Mouse (Mus musculus): ENCODE data around the gene Dcaf5.

Dcaf5 gene

GRCm38 (mm10) chr12:80340936-80341335, 95.5 kb downstream of the Dcaf5 start:
- no peak for DNase-seq (ENCODE audit: low spot score in 2 of 2)

- peak; percentile 46 to 58 for DNase-seq (ENCODE audit: low spot score in 2 of 2)
Observed at GRCm38 (mm10) chr12:80334162-80334561, 102.2 kb downstream of the Dcaf5 start.

GRCm38 (mm10) chr12:80331634-80332033, 104.8 kb downstream of the Dcaf5 start:
- DNase-seq (ENCODE audit: low spot score in 2 of 2): no peak

- DNase-seq (ENCODE audit: low spot score in 2 of 2): no peak
Observed at GRCm38 (mm10) chr12:80330819-80331218, 105.6 kb downstream of the Dcaf5 start.

GRCm38 (mm10) chr12:80329641-80330040, 106.8 kb downstream of the Dcaf5 start:
- DNase-seq (ENCODE audit: low spot score in 2 of 2): no peak

- no peak for DNase-seq (ENCODE audit: low spot score in 2 of 2)
Observed at GRCm38 (mm10) chr12:80326047-80326446, 110.4 kb downstream of the Dcaf5 start.

GRCm38 (mm10) chr12:80324785-80325131, 111.6 kb downstream of the Dcaf5 start:
- DNase-seq (ENCODE audit: low spot score in 2 of 2): no peak

- DNase-seq (ENCODE audit: low spot score in 2 of 2): no peak
Observed at GRCm38 (mm10) chr12:80324051-80324784, 112.2 kb downstream of the Dcaf5 start.

- peak; percentile 53 to 72 for DNase-seq (ENCODE audit: low spot score in 2 of 2)
Observed at GRCm38 (mm10) chr12:80323371-80324050, 112.9 kb downstream of the Dcaf5 start.

- no peak for DNase-seq (ENCODE audit: low spot score in 2 of 2)
Observed at GRCm38 (mm10) chr12:80322494-80322893, 113.9 kb downstream of the Dcaf5 start.

- peak; percentile 54 to 71 for DNase-seq (ENCODE audit: low spot score in 2 of 2)
Observed at GRCm38 (mm10) chr12:80319062-80319461, 117.3 kb downstream of the Dcaf5 start.

GRCm38 (mm10) chr12:80315321-80315720, 121.1 kb downstream of the Dcaf5 start:
- DNase-seq (ENCODE audit: low spot score in 2 of 2): no peak

GRCm38 (mm10) chr12:80311959-80312669, 124.3 kb downstream of the Dcaf5 start:
- no peak for DNase-seq (ENCODE audit: low spot score in 2 of 2)

- DNase-seq (ENCODE audit: low spot score in 2 of 2): no peak
Observed at GRCm38 (mm10) chr12:80307556-80307955, 128.8 kb downstream of the Dcaf5 start.

GRCm38 (mm10) chr12:80304518-80304917, 131.9 kb downstream of the Dcaf5 start:
- no peak for DNase-seq (ENCODE audit: low spot score in 2 of 2)

- DNase-seq (ENCODE audit: low spot score in 2 of 2): no peak
Observed at GRCm38 (mm10) chr12:80300833-80301456, 135.5 kb downstream of the Dcaf5 start.

- DNase-seq (ENCODE audit: low spot score in 2 of 2): no peak
Observed at GRCm38 (mm10) chr12:80298714-80299113, 137.7 kb downstream of the Dcaf5 start.

- DNase-seq (ENCODE audit: low spot score in 2 of 2): no peak
Observed at GRCm38 (mm10) chr12:80291895-80292435, 144.4 kb downstream of the Dcaf5 start.

- no peak for DNase-seq (ENCODE audit: low spot score in 2 of 2)
Observed at GRCm38 (mm10) chr12:80290964-80291363, 145.4 kb downstream of the Dcaf5 start.

- no peak for DNase-seq (ENCODE audit: low spot score in 2 of 2)
Observed at GRCm38 (mm10) chr12:80290483-80290882, 145.9 kb downstream of the Dcaf5 start.

- DNase-seq (ENCODE audit: low spot score in 2 of 2): no peak
Observed at GRCm38 (mm10) chr12:80289722-80290121, 146.7 kb downstream of the Dcaf5 start.

GRCm38 (mm10) chr12:80285890-80286289, 150.5 kb downstream of the Dcaf5 start:
- no peak for DNase-seq (ENCODE audit: low spot score in 2 of 2)
